Mouse (Mus musculus) liver, embryonic 11.5 days (tissue): ENCODE measurements around the gene Itga1. TPM values are rescaled to one million over a fixed set of nuclear protein-coding genes. Genes with fewer than 3 reads are reported as not detected.

Experiments used
- ATAC-seq: fragments of 200-750 bp; cut with Nextera tagmentation; replicated peaks from 2 replicates; pipeline ENCODE4 v1.8.0; 2017; ENCODE audit warnings: moderate number of reproducible peaks, mild to moderate bottlenecking, moderate TSS enrichment, moderate library complexity; ENCODE audit not compliant: low FRiP score
- DNase-seq: peaks from one replicate; pipeline ENCODE4 v3.0.0-alpha.2; 2017; ENCODE audit warnings: low spot score
- H3K27ac ChIP-seq: fragments of 300-500 bp; sonication (generic); 2 replicates; pipeline ENCODE4 v1.5.1; 2014; ENCODE audit warnings: mild to moderate bottlenecking, low read depth, low read length, control low read depth
- H3K27me3 ChIP-seq: fragments of 300-500 bp; sonication (generic); replicated peaks from 2 replicates; pipeline ENCODE4 v1.6.1; 2014; ENCODE audit warnings: low read length, mixed read lengths; ENCODE audit not compliant: control insufficient read depth, insufficient read depth
- H3K36me3 ChIP-seq: fragments of 300-500 bp; sonication (generic); 2 replicates; pipeline ENCODE4 v1.6.1; 2014; ENCODE audit warnings: mild to moderate bottlenecking, low read length, moderate library complexity, mixed read lengths; ENCODE audit not compliant: control insufficient read depth, insufficient read depth
- H3K4me1 ChIP-seq: fragments of 300-500 bp; sonication (generic); replicated peaks from 2 replicates; pipeline ENCODE4 v1.6.1; 2014; ENCODE audit warnings: low read length, mixed read lengths; ENCODE audit not compliant: control insufficient read depth, insufficient read depth
- H3K4me2 ChIP-seq: fragments of 300-500 bp; sonication (generic); 2 replicates; pipeline ENCODE4 v1.6.1; 2014; ENCODE audit warnings: mild to moderate bottlenecking, control low read depth, moderate library complexity
- H3K4me3 ChIP-seq: fragments of 300-500 bp; sonication (generic); 2 replicates; pipeline ENCODE4 v1.5.1; 2014; ENCODE audit warnings: low read depth, low read length, control low read depth
- H3K9ac ChIP-seq: fragments of 300-500 bp; sonication (generic); 2 replicates; pipeline ENCODE4 v1.6.1; 2014; ENCODE audit warnings: low read depth, low read length, control low read depth
- H3K9me3 ChIP-seq: fragments of 300-500 bp; sonication (generic); 2 replicates; pipeline ENCODE4 v1.6.1; 2016; ENCODE audit warnings: low read length, inconsistent platforms, mixed read lengths; ENCODE audit not compliant: control insufficient read depth
- WGBS: fragments of 180-500 bp; shearing (Covaris S2); extraction: QIAGEN DNeasy Blood & Tissue Kit; methylation state at CpG from one replicate; pipeline ENCODE4 v1.1.7; 2014; 5-methylcytosine and 5-hydroxymethylcytosine counted together
- polyA plus RNA-seq: library from polyadenylated mRNA; unstranded; fragments of >200 nt; fragmentation: Nextera tagmentation; extraction: Ambion mirVana; gene quantifications from 2 replicates; pipeline ENCODE4 v1.2.1, GENCODE M21; 2014

The Itga1 gene
- polyA plus RNA-seq, 1 experiment from 2014 or later, result 3.9 TPM

DNA sequence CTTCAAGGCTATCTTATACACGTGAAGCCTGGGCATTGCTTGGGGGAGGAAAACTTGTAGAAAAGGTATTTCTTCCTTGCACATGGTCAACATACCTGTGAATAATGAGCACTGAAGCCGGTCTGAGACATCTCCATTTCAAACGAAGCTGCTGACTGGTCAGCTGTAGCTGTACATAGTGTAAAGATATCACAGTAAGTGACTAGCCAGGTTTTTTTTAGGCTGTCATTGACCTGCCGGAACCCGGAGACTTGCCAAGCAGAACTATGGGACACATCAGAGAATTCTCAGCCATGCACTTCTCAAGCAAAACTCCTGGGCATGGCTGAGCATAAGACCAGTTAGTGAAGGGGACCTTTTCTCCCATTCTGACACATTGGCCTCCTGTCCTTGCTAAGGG, 99.6 kb downstream of the Itga1 start:
- WGBS, result 85% methylated on average over 5 of the region's 5 CpGs
- ATAC-seq (no peak), DNase-seq (no peak)
- Histone ChIP-seq H3K9me3 (no peaks in the 10 kb centered on the region), H3K27me3 (no peaks in the 10 kb centered on the region), H3K4me3 (no peak overlapping the region), H3K4me2 (no peak overlapping the region), H3K27ac (no peak overlapping the region), H3K4me1 (peaks cover 3% of the 10 kb centered on the region; the same call in 1 of the 2 replicates), H3K9ac (no peak overlapping the region), H3K36me3 (no peaks in the 10 kb centered on the region)

DNA sequence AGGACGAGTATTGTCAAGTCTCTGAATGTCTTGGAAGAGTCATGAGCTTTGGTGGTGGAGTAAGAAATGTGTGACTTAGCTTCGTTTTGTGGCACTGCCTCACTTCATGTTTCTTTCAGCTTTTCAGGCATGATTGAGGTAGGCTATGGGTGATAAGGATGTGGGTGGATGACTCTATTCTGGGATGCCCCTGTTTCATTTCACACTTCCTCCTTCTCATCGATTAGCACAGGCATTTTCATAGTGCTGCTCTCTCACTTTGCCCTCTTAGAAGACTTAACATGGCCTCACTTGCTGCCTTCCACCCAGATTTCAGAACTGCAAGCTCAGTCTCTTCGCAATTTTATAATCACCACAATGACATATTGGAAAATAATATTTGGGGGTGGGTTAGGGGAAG, 102.2 kb downstream of the Itga1 start:
- H3K4me2 ChIP-seq, result no peak overlapping the region

DNA sequence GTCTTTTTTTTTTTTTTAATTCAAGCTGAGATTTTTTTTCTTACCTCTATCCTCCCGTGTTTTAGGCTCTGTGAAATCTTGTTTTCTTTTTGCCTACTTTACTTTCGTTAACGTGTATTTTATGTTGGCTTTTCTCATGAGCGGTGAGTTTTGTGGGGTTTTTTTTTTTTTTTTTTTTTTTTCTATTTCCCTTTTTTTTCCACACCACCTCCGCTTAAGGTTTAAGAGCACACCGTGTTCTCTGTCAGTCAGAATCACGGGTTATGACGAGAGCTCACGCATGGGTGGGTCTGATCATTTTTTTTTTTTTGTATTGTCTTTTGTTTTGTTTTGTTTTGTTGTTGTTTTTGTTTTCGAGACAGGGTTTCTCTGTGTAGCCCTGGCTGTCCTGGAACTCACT, 103.7 kb downstream of the Itga1 start:
- no peaks in the 10 kb centered on the region for H3K27me3 ChIP-seq
- H3K4me2 ChIP-seq, result no peak overlapping the region
- no peak for ATAC-seq
- H3K36me3 ChIP-seq, result no peaks in the 10 kb centered on the region
- H3K4me1 ChIP-seq, result no peaks in the 10 kb centered on the region
- no peaks in the 10 kb centered on the region for H3K9me3 ChIP-seq
- no peak overlapping the region for H3K9ac ChIP-seq
- H3K27ac ChIP-seq, result no peak overlapping the region
- 86% methylated on average over 10 of the region's 10 CpGs for WGBS
- no peak for DNase-seq
- H3K4me3 ChIP-seq, result no peak overlapping the region

More for the DNA sequence above, 102.2 kb downstream of the Itga1 start:
- H3K27ac ChIP-seq, result no peak overlapping the region
- WGBS, result 64% methylated on average over 4 of the region's 4 CpGs
- H3K27me3 ChIP-seq, result no peaks in the 10 kb centered on the region
- H3K4me1 ChIP-seq, result no peaks in the 10 kb centered on the region; the same call in 1 of the 2 replicates
- H3K4me3 ChIP-seq, result no peak overlapping the region
- H3K9me3 ChIP-seq, result no peaks in the 10 kb centered on the region
- no peaks in the 10 kb centered on the region for H3K36me3 ChIP-seq
- no peak for DNase-seq
- no peak overlapping the region for H3K9ac ChIP-seq
- ATAC-seq, result no peak

DNA sequence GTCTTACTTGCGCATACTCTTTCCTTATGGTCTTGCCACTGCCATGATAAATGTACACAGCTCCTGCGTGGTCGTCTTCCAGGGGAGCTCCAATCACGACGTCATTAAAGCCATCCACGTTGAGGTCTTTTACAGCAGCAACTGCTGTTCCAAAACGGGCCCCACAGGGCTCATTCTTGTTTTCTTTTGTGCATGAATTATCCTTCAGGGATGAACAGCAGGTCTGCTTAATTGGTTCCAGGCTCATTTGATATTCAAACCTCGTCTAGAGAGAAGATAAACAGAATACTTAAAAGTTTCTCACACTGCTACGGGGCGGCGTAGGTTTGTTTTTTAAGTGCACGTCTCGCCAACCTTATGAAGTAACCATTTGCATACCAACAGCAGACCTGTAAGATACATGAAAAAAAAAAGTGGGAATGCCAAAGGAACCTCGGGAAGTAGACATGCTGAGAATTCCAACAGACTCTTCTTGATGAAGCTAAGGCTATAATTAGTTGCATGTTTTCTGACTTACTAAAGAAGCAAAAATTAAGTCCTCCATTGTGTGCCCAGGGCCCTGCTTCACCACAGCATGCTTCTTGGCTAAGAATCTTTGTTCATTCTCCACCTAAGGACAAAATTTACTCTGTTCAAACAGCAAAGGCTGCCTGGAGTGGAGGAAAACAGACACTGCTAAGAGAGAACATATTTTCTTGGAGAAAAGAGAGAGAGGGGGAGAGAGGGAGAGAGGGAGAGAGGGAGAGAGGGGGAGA, 109.3 kb downstream of the Itga1 start:
- Histone ChIP-seq H3K9me3 (no peaks in the 10 kb centered on the region), H3K27me3 (no peaks in the 10 kb centered on the region), H3K4me1 (no peaks in the 10 kb centered on the region), H3K4me2 (no peak overlapping the region), H3K4me3 (no peak overlapping the region), H3K36me3 (no peaks in the 10 kb centered on the region), H3K27ac (no peak overlapping the region), H3K9ac (no peak overlapping the region)
- ATAC-seq (no peak), DNase-seq (no peak)
- WGBS, result 71% methylated on average over 14 of the region's 14 CpGs

DNA sequence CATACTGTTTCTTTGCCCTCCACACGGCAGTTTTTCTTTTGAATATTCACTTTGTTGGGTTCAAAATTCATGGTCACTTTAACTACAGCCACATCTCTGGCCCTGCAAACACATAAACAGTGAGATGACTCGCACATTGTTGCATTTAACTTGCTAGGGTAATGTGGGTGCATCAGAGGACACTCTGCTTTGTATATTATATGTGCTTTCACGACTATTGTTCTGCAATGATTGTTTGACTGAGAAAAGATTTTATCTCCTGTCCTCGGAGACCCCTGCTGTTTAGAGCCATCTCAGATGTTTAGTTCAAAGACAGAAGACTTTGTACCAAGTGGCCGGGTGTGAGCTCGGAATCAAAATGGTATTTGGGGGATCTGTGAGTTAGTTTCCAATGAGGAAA, 114.1 kb downstream of the Itga1 start:
- 67% methylated on average over 6 of the region's 6 CpGs for WGBS
- Histone ChIP-seq H3K4me1 (no peaks in the 10 kb centered on the region), H3K36me3 (no peaks in the 10 kb centered on the region), H3K9me3 (no peaks in the 10 kb centered on the region), H3K27ac (no peak overlapping the region), H3K4me2 (no peak overlapping the region), H3K4me3 (no peak overlapping the region), H3K9ac (no peak overlapping the region), H3K27me3 (no peaks in the 10 kb centered on the region)
- DNase-seq, result no peak
- no peak for ATAC-seq

DNA sequence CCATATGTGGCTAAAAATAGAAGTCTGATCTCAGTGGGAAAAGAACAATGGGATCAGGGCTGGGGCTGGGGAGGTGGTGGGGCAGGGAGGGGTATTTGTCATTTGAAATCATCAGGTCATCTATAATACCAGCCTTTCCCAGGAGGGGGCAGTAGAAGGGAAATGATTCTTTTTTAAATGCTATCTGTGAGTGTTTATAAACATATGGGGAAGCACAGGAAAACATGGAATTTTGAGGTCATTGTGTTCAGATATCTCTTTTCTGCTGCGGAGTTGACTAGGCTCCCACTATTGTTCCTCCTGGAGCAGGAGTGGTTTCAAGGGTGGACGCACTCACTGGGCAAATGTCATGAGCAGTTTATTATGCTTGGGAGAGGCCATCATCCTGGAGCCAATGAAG, 114.6 kb downstream of the Itga1 start:
- WGBS, result 59% methylated on average over 2 of the region's 2 CpGs

DNA sequence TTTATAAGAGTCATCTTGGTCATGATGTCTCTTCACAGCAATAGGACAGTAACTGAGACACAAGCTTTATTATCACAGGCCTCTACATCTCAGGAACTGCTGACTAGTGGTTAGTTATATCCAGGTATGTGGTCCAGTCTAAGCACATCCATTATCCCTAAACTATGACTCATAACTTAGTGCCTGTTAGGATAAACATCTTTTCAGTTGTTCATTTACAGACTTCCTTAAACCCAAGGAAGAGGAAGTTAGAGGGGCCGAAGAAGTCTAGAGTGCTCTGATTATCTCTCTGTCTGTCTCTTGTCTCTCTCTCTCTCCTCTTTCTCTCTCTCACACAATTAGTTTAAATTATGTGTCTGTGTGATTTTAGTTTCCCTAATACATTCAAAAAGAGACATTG, 117.1 kb downstream of the Itga1 start:
- no peak overlapping the region for H3K27ac ChIP-seq
- ATAC-seq, result no peak
- no peak for DNase-seq
- H3K4me1 ChIP-seq, result no peaks in the 10 kb centered on the region
- 37% methylated on average over 1 of the region's 1 CpGs for WGBS
- H3K9me3 ChIP-seq, result no peaks in the 10 kb centered on the region
- H3K27me3 ChIP-seq, result no peaks in the 10 kb centered on the region
- H3K4me2 ChIP-seq, result no peak overlapping the region
- H3K4me3 ChIP-seq, result no peak overlapping the region
- no peaks in the 10 kb centered on the region for H3K36me3 ChIP-seq
- no peak overlapping the region for H3K9ac ChIP-seq

More for the DNA sequence above, 114.6 kb downstream of the Itga1 start:
- H3K27me3 ChIP-seq, result no peaks in the 10 kb centered on the region
- no peaks in the 10 kb centered on the region for H3K36me3 ChIP-seq
- no peak overlapping the region for H3K9ac ChIP-seq
- no peak for DNase-seq
- 0 out of 2 replicates have a peak, but pooled peaks have one; percentile 4 for ATAC-seq
- no peak overlapping the region for H3K4me3 ChIP-seq
- H3K4me1 ChIP-seq, result no peaks in the 10 kb centered on the region
- no peaks in the 10 kb centered on the region for H3K9me3 ChIP-seq
- H3K27ac ChIP-seq, result no peak overlapping the region
- H3K4me2 ChIP-seq, result no peak overlapping the region

DNA sequence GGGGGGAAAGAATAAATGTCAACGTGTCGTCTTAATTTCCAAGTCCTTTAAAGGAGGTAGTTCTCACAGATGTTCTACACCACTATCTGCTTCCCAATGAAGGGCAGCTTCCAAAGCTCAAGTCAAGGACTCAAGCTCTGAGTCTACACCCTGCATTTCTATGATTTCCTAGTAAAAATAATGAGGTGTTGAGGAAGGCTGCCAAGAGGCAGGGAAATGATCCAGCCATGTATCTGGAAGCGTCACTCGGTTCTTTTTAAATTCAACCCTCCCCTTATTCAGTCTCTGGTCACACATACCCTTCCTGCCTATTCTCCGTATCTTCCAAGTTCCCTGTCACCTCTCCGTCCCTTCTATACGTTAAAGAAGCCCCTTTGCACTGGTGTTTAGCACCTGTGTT, 118.6 kb downstream of the Itga1 start:
- Histone ChIP-seq H3K27ac (no peak overlapping the region), H3K9ac (no peak overlapping the region), H3K9me3 (no peaks in the 10 kb centered on the region), H3K4me3 (no peak overlapping the region), H3K27me3 (no peaks in the 10 kb centered on the region), H3K4me2 (no peak overlapping the region), H3K36me3 (no peaks in the 10 kb centered on the region), H3K4me1 (no peaks in the 10 kb centered on the region)
- ATAC-seq (no peak), DNase-seq (no peak)
- 80% methylated on average over 7 of the region's 7 CpGs for WGBS

DNA sequence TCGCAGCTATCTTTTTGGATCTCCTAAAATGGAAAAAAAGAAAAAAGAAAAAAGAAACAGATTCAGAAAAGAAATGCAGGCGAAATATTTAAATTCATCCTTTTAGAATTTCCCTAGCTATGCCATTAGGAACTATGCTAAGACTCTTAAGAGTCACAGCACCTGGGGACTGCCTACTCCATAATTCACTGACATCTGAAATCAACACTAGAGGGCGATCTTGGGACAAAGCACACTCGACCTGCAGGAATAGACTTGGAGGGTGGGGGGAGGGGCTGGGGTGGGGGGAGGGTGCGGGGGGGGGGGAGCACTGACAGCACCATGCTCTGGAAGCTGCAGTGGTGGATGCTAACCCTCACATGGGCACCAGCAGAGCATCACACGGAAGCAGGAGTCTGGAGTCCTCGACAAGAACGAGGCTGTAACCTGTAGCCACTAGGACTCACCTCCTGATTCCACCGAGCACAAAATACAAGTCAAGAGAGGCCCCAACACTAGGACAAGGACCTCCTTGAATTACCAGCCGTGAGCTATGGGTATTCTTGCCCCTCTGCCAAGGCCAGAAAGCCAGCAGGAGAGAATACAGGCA, 120.8 kb downstream of the Itga1 start:
- H3K4me2 ChIP-seq, result no peak overlapping the region
- no peak overlapping the region for H3K27ac ChIP-seq
- H3K27me3 ChIP-seq, result no peaks in the 10 kb centered on the region
- WGBS, result 40% methylated on average over 10 of the region's 10 CpGs
- 0 out of 2 replicates have a peak, but pooled peaks have one; percentile 39 for ATAC-seq
- H3K9me3 ChIP-seq, result no peaks in the 10 kb centered on the region
- H3K36me3 ChIP-seq, result no peaks in the 10 kb centered on the region
- H3K4me1 ChIP-seq, result no peaks in the 10 kb centered on the region
- no peak overlapping the region for H3K4me3 ChIP-seq
- DNase-seq, result no peak
- H3K9ac ChIP-seq, result no peak overlapping the region
